15 mouse cellular contexts compared by ENCODE assay signal in genomic region chr17:83770371-83770770, GRCm38 (mm10).
"Had no signal": no experiment of that assay in that cellular context is flagged by ENCODE, and none has a peak within 500 bp of the region (broad histone marks: within the 10 kb centered on the region; RNA-seq: fewer than 3 reads in every experiment).

No protein-coding gene starts in this region.

- H3K9me3 ChIP-seq: intestine, embryonic 15.5 days; kidney, embryonic 15.5 days; stomach, embryonic 15.5 days had no signal

- ATAC-seq: intestine, embryonic 15.5 days; liver, postnatal 0 days had no signal

- DNase-seq: kidney, adult 11 months; kidney, adult 8-10 months; kidney, postnatal 10 days; kidney, postnatal 36 days; liver, postnatal 0 days; lung, embryonic 14.5 days; lung, postnatal 10 days; lung, postnatal 36 days; midbrain, embryonic 14.5 days; thymus, postnatal 36 days had no signal

- H3K4me1 ChIP-seq: intestine, embryonic 15.5 days; kidney, embryonic 15.5 days; stomach, embryonic 15.5 days had no signal

- H3K27me3 ChIP-seq: intestine, embryonic 15.5 days; kidney, embryonic 15.5 days; stomach, embryonic 15.5 days had no signal

- H3K4me3 ChIP-seq: intestine, embryonic 15.5 days; kidney, embryonic 15.5 days; stomach, embryonic 15.5 days had no signal

- H3K9ac ChIP-seq: intestine, embryonic 15.5 days; kidney, embryonic 15.5 days; liver, embryonic 14.5 days; liver, postnatal 0 days; lung, embryonic 14.5 days; stomach, embryonic 15.5 days had no signal

- H3K4me2 ChIP-seq: intestine, embryonic 15.5 days; kidney, embryonic 15.5 days; lung, embryonic 14.5 days; midbrain, embryonic 11.5 days; stomach, embryonic 15.5 days had no signal

- H3K27ac ChIP-seq: intestine, embryonic 15.5 days; kidney, embryonic 15.5 days; liver, embryonic 14.5 days; stomach, embryonic 15.5 days had no signal
